Mouse (Mus musculus): ENCODE measurements around the gene Tvp23b.

Tvp23b gene

GRCm38 (mm10) chr11:62879220-62880048, at the start of gene Tvp23b:
Gene Tvp23b, plus strand, starts transcription at chr11:62879455.
- DNase-seq (ENCODE audit: low spot score in 2 of 2), result peak; percentile 96 to 98

- DNase-seq (ENCODE audit: low spot score in 2 of 2), result no peak
Observed at GRCm38 (mm10) chr11:62830387-62830786, 48.9 kb upstream of the Tvp23b start.

- DNase-seq (ENCODE audit: low spot score in 2 of 2), result no peak
Observed at GRCm38 (mm10) chr11:62831906-62832305, 47.3 kb upstream of the Tvp23b start.

GRCm38 (mm10) chr11:62844562-62844961, 34.7 kb upstream of the Tvp23b start:
- no peak for DNase-seq (ENCODE audit: low spot score in 2 of 2)

GRCm38 (mm10) chr11:62845730-62846129, 33.5 kb upstream of the Tvp23b start:
- no peak for DNase-seq (ENCODE audit: low spot score in 2 of 2)

GRCm38 (mm10) chr11:62846961-62847654, 32.1 kb upstream of the Tvp23b start, which contains the start of gene Fbxw10:
Gene Fbxw10, plus strand, starts transcription at chr11:62847069.
- no peak for DNase-seq (ENCODE audit: low spot score in 2 of 2)

- no peak for DNase-seq (ENCODE audit: low spot score in 2 of 2)
Observed at GRCm38 (mm10) chr11:62847655-62848191, 31.5 kb upstream of the Tvp23b start.

- DNase-seq (ENCODE audit: low spot score in 2 of 2), result no peak
Observed at GRCm38 (mm10) chr11:62848301-62848700, 31.0 kb upstream of the Tvp23b start.

GRCm38 (mm10) chr11:62851199-62851598, 28.1 kb upstream of the Tvp23b start:
- no peak for DNase-seq (ENCODE audit: low spot score in 2 of 2)

GRCm38 (mm10) chr11:62853334-62853733, 25.9 kb upstream of the Tvp23b start:
- no peak for DNase-seq (ENCODE audit: low spot score in 2 of 2)

GRCm38 (mm10) chr11:62865562-62865961, 13.7 kb upstream of the Tvp23b start:
- no peak for DNase-seq (ENCODE audit: low spot score in 2 of 2)

- no peak for DNase-seq (ENCODE audit: low spot score in 2 of 2)
Observed at GRCm38 (mm10) chr11:62866685-62867084, 12.6 kb upstream of the Tvp23b start.

- no peak for DNase-seq (ENCODE audit: low spot score in 2 of 2)
Observed at GRCm38 (mm10) chr11:62869201-62869600, 10.1 kb upstream of the Tvp23b start.

- DNase-seq (ENCODE audit: low spot score in 2 of 2), result no peak
Observed at GRCm38 (mm10) chr11:62869715-62870371, 9.4 kb upstream of the Tvp23b start.

GRCm38 (mm10) chr11:62873479-62873878, 5.8 kb upstream of the Tvp23b start:
- DNase-seq (ENCODE audit: low spot score in 2 of 2), result no peak

GRCm38 (mm10) chr11:62875696-62876095, 3.6 kb upstream of the Tvp23b start:
- no peak for DNase-seq (ENCODE audit: low spot score in 2 of 2)

- no peak for DNase-seq (ENCODE audit: low spot score in 2 of 2)
Observed at GRCm38 (mm10) chr11:62876445-62876844, 2.8 kb upstream of the Tvp23b start.

- no peak for DNase-seq (ENCODE audit: low spot score in 2 of 2)
Observed at GRCm38 (mm10) chr11:62877391-62877790, 1.9 kb upstream of the Tvp23b start.

- peak in 1 of 2 experiments; percentile 10 for DNase-seq (ENCODE audit: low spot score in 2 of 2)
Observed at GRCm38 (mm10) chr11:62878728-62879127, 527 bp upstream of the Tvp23b start.

GRCm38 (mm10) chr11:62883407-62883806, 4.2 kb downstream of the Tvp23b start:
- no peak for DNase-seq (ENCODE audit: low spot score in 2 of 2)

GRCm38 (mm10) chr11:62885323-62885722, 6.1 kb downstream of the Tvp23b start:
- DNase-seq (ENCODE audit: low spot score in 2 of 2), result no peak

GRCm38 (mm10) chr11:62890796-62891195, 11.5 kb downstream of the Tvp23b start:
- DNase-seq (ENCODE audit: low spot score in 2 of 2), result no peak
